Mouse (Mus musculus): ENCODE measurements around the gene Foxa3. TPM values are rescaled to one million over a fixed set of nuclear protein-coding genes. Genes with fewer than 3 reads are reported as not detected.

Gene Foxa3
- total RNA-seq, 2 experiments from 2014 or later, result 0.50 to 4.5 TPM

DNA sequence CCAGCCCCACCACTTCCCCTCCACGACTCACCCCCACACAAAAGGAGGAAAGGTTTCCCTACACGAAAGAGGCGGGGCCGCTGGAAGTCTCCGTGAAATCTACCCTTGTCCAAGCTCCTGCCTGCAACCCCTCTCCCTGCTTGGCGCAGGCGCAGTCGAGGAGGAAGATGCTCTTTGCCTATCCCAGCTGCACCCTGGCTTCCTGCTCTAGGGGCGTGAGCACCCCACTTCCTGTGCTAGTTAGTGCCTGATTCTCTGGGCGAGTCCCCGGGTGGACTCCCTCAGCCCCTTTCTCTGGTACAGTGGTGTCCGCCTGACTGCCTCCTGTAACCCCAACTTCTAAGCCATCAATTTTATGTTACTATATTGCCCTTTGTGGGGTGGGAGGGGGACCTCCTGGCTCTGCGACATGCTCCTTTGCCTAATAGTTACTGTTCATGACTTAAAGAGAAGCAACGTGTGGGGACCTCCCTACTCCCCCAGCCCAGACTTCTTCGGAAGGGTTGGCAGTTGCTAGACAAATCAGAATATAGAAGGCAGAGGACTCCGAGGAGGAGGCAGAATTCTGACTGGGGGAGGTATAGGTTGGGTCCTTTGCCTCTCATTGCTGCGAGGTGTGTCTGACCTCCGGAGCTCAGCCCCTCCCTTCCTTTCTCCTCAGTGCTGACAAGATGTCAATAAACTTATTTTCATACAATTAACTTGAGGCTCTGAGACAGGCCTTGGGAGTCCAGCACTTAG is 22.1 kb downstream of the Foxa3 start:
- DNase-seq (ENCODE audit: low spot score in 2 of 2), result peak in 1 of 2 experiments; percentile 51

- DNase-seq (ENCODE audit: low spot score in 2 of 2), result no peak
Measured at GRCm38 (mm10) chr7:19000421-19000820, 22.9 kb downstream of the Foxa3 start.

GRCm38 (mm10) chr7:18998835-18999234 is 24.5 kb downstream of the Foxa3 start:
- no peak for DNase-seq (ENCODE audit: low spot score in 2 of 2)

DNA sequence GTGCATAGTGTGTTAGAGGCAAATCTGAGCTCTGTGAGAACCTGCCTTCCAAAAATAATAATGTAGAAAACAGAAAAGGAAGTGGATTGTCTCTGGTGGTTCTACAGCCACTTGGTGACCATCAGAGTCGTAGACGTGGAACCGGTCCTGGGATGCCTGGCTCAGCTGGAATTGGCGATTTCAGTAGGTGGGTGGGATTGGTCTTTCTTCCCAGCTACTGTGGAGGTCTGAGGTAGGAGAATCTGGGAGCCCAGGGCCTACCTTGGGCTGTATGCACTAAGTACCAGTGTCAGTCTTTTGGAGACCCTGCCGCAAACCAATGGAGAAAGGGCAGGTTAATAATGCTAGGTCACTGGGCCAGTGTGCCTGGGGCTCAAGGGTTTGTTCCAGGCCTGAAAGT is 30.3 kb downstream of the Foxa3 start:
- no peak for DNase-seq (ENCODE audit: low spot score in 2 of 2)

DNA sequence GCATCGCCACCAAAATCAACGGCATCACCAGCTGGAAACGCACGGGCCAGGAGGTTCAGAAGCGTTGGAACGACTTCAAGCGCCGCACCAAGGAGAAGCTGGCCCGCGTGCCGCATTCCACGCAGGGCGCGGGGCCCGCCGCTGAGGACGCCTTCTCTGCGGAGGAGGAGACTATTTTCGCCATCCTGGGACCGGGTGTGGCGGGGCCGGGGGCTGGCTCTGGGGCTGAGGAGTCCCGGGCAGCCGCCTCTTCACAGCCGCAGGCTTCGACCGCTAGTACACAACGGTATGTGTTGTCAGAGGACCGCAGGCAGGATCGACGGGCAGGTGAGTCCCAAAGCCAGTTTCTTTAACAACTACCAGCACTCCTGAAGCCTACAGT is 31.1 kb downstream of the Foxa3 start:
- no peak for DNase-seq (ENCODE audit: low spot score in 2 of 2)

DNA sequence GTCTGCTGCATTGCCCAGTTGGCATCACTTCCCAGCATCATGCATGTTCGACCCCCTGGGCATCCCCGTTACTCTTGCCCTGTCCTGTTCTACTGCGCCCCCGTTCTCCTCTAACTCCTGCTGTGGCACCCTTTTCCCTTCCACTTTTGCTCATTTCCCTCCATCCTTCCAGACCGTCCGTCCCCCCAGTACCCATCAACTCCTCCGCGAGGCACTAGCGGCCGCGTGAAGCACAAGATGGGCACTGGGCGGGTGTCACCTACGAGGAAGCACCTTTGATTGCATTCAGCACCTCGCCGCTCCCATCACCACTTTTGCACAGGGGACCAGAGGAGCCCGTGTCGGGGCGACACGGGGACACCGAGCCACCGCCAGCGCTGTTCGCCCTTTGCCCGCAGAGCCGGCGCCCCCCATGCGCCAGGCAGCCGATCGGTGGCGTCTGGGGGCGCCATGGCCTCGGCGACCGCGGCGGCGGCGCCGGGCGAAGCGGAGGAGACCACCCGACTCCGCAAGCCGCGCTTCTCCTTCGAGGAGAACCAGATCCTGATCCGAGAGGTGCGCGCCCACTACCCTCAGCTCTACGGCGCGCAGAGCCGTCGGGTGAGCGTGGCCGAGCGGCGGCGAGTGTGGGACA is 31.6 kb downstream of the Foxa3 start:
- no peak for DNase-seq (ENCODE audit: low spot score in 2 of 2)

DNA sequence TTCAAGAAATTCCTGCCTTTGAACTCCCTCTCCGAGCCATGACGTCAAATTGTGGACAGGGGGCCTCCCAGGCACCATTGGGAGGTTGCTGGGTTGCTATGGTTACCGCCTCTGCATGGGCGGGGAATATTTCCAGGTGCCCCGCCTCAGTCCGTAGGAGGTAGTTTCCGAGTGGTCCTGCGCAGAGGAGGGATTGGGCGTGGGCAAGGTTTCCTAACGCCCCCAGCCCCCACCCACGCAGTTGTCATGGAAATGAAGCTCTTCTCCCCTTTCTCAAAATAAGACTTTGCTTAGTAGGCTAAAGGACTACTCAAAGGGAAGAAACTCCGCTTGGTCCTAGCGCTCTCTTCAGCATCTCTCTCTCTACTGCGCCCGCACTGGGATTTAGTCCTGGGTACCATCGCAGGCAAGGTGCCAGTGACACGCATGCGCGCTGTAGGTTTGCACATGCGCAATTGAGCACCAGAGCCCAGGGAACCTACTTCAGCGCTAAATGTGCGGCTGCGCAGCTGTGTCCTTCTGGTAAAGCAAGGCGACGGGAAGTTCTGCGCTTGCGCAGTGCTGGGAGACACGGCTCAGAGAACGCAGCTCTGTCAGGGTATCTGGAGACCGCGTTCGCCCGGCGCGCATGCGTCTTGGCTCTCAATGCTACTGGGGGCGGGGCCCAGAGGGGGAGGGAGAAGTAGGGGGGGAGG is 32.6 kb downstream of the Foxa3 start, which contains the start of gene Mypop:
Gene Mypop (plus strand): TSS at position 645 of the 695 bp plus-strand sequence.
- DNase-seq (ENCODE audit: low spot score in 2 of 2), result peak; percentile 96 to 98

- DNase-seq (ENCODE audit: low spot score in 2 of 2), result no peak
Measured at GRCm38 (mm10) chr7:18989995-18990394, 33.3 kb downstream of the Foxa3 start.

DNA sequence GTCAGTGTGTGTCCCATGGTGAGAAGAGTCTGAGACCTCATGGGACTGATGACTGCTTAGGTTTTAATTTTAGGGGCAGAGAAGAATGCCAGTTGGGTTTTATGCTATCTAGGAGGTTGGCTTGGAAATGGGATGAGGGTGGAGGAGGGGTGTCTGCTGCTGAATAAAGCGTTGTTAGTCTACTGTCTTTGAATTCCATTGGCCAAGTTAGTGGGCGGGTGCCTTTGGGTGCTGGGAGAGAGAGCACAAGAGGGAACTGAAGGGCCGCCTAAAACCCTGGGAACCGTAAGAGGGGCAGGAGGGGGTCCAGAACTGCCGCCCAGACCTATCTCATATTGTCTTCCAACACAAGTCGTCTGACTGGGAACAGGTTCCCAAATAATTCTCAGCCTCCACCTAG is 34.6 kb downstream of the Foxa3 start:
- DNase-seq (ENCODE audit: low spot score in 2 of 2), result no peak

DNA sequence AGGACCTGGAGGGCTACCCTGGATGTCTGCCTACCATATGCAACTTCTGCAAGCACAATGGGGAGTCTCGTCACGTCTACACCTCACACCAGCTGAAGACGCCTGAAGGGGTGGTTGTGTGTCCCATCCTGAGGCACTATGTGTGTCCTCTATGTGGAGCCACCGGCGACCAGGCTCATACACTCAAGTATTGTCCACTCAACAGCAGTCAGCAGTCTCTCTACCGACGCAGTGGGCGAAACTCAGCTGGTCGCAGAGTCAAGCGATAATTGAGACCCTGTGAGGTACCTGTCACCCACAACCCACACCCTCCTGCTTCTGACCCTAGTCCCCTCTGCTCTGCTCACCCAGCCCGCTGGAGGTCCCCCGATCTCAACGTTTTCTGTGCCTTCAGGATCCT is 35.6 kb downstream of the Foxa3 start:
- DNase-seq (ENCODE audit: low spot score in 2 of 2), result no peak

GRCm38 (mm10) chr7:18987100-18987499 is 36.2 kb downstream of the Foxa3 start, which contains the start of gene Nanos2:
TSS of gene Nanos2 (plus strand) at chr7:18987400.
- DNase-seq (ENCODE audit: low spot score in 2 of 2), result no peak

GRCm38 (mm10) chr7:18986503-18986902 is 36.8 kb downstream of the Foxa3 start:
- DNase-seq (ENCODE audit: low spot score in 2 of 2), result no peak

- DNase-seq (ENCODE audit: low spot score in 2 of 2), result no peak
Measured at GRCm38 (mm10) chr7:18978381-18978780, 45.0 kb downstream of the Foxa3 start.

GRCm38 (mm10) chr7:18970956-18971355 is 52.4 kb downstream of the Foxa3 start:
- no peak for DNase-seq (ENCODE audit: low spot score in 2 of 2)

DNA sequence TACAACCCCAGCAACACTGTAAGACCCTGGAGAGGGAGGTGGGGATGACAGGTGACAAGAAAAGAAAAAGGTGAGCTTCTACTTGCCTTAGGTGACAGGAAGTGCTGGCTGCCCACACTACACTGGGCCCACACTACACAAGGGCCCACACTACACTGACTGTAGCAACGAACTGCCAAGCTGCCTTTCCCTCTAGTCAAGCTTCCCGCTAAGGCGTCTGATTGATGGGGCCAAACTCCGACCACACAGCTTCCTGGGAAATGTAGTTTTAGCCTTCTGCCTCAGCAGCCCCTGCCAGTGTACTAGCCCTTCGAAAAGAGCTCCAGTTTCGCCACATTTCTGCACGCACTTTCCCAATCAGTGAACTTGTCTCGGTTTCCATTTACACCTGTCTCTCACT is 55.7 kb downstream of the Foxa3 start:
- DNase-seq (ENCODE audit: low spot score in 2 of 2), result no peak

DNA sequence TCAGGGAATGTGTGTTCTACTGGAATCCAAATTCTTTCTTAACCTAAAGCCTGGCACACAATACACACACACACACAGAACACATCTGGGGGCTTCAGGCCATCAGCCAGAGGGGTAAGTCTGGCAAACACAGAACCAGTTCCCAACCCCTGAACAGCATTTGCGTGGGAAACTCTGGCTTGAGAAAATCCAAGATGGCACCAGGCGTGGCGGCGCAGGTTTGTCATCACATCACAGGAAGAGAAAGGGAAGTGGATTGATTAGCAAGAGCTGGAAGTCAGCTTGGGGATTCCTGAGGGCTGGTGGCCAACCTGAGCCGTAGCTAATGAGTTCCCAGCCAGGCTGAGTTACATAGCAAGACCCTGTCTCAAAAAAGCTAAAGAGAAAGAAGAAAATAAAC is 58.0 kb downstream of the Foxa3 start:
- no peak for DNase-seq (ENCODE audit: low spot score in 2 of 2)

GRCm38 (mm10) chr7:18963294-18963843 is 60.0 kb downstream of the Foxa3 start:
- no peak for DNase-seq (ENCODE audit: low spot score in 2 of 2)

Other genes starting within 250 kb of the Foxa3 start
- not detected for gene Psg19, start 225.0 kb downstream of the Foxa3 start, total RNA-seq (2021)
- not detected for gene Psg17, start 201.9 kb downstream of the Foxa3 start, total RNA-seq (2021)
- gene Mill2, start 183.6 kb downstream of the Foxa3 start, total RNA-seq (2021), result 1 to 10 TPM; 5.1 to 8.1 TPM
- 10 to 100 TPM in 1 of 2 experiments, 1 to 10 TPM in 1; 7.2 to 12.0 TPM for gene Pglyrp1, start 152.2 kb downstream of the Foxa3 start, total RNA-seq (2021)
- 10 to 100 TPM; 16.5 to 19.2 TPM for gene Ccdc61, start 113.1 kb downstream of the Foxa3 start, total RNA-seq (2021)
- gene Nova2, start 97.7 kb downstream of the Foxa3 start, total RNA-seq (2021), result 1 to 10 TPM; 7.8 to 8.2 TPM
- gene Nanos2, start 36.1 kb downstream of the Foxa3 start, total RNA-seq (2021), result under 1 TPM in 1 of 2 experiments, not detected in 1; 0.20 TPM
- gene Mypop, start 32.3 kb downstream of the Foxa3 start, total RNA-seq (2021), result 1 to 10 TPM; 7.2 to 8.3 TPM
- gene Irf2bp1, start 19.5 kb downstream of the Foxa3 start, total RNA-seq (2021), result 10 to 100 TPM; 44.3 to 49.1 TPM
- 100 to 1,000 TPM; 109 to 119 TPM for gene Sympk, start 839 bp upstream of the Foxa3 start, total RNA-seq (2021)
- gene Rsph6a, start 31.2 kb upstream of the Foxa3 start, total RNA-seq (2021), result not detected
- 10 to 100 TPM; 67.0 to 70.3 TPM for gene Dmwd, start 52.7 kb upstream of the Foxa3 start, total RNA-seq (2021)
- 10 to 100 TPM; 70.0 to 74.7 TPM for gene Dmpk, start 60.3 kb upstream of the Foxa3 start, total RNA-seq (2021)
- gene Six5, start 71.1 kb upstream of the Foxa3 start, total RNA-seq (2021), result 10 to 100 TPM; 23.4 to 25.3 TPM
- under 1 TPM; 0.59 to 0.98 TPM for gene Gm4969, start 94.8 kb upstream of the Foxa3 start, total RNA-seq (2021)
- gene Fbxo46, start 96.3 kb upstream of the Foxa3 start, total RNA-seq (2021), result 10 to 100 TPM; 13.7 to 14.6 TPM
- gene Qpctl, start 125.8 kb upstream of the Foxa3 start, total RNA-seq (2021), result 10 to 100 TPM; 16.1 TPM
- 100 to 1,000 TPM; 111 to 116 TPM for gene Snrpd2, start 126.2 kb upstream of the Foxa3 start, total RNA-seq (2021)
- gene Gipr, start 142.6 kb upstream of the Foxa3 start, total RNA-seq (2021), result 1 to 10 TPM; 1.9 to 2.5 TPM
- gene Eml2, start 152.9 kb upstream of the Foxa3 start, total RNA-seq (2021), result 10 to 100 TPM; 44.8 to 46.7 TPM
- 1 to 10 TPM; 4.5 to 4.8 TPM for gene Gpr4, start 189.0 kb upstream of the Foxa3 start, total RNA-seq (2021)
- 10 to 100 TPM; 23.6 to 24.1 TPM for gene Opa3, start 204.8 kb upstream of the Foxa3 start, total RNA-seq (2021)
- 10 to 100 TPM; 83.7 to 89.3 TPM for gene Vasp, start 248.3 kb upstream of the Foxa3 start, total RNA-seq (2021)

All from adrenal gland, postnatal 4 days (tissue).